ENCODE assay signal across 18 mouse cellular contexts in genomic region chr7:29032685-29033084, GRCm38 (mm10). TPM values are rescaled to one million over a fixed set of nuclear protein-coding genes. Genes with fewer than 3 reads are reported as not detected.
DNase-seq lines count a peak whose midpoint lies in the region; ATAC-seq and TF ChIP-seq lines count a peak whose summit lies in the region.
"Had no signal": no experiment of that assay in that cellular context is flagged by ENCODE, and none has a peak within 500 bp of the region (broad histone marks: within the 10 kb centered on the region; RNA-seq: fewer than 3 reads in every experiment).

No protein-coding gene starts in this region.

- ATAC-seq in forebrain, postnatal 0 days, result no peak
- ATAC-seq in liver, postnatal 0 days, result no peak
- ATAC-seq in G1E (ENCODE audit: extremely low read depth, insufficient number of reproducible peaks, low FRiP score, poor library complexity, severe bottlenecking), result no peak
- peak; percentile 40; the same call in 1 of the 2 replicates for ATAC-seq in megakaryocyte progenitor cell, adult 5-6 weeks (replicated peaks; ENCODE audit: poor library complexity)
- ATAC-seq: activated CD4-positive, CD25-positive, alpha-beta regulatory T cell, adult 4 months; forebrain, embryonic 15.5 days had no signal

- DNase-seq in forebrain, postnatal 0 days, result no peak
- DNase-seq in forebrain, embryonic 10.5 days (ENCODE audit: extremely low spot score, low spot score), result no peak
- no peak for DNase-seq in liver, postnatal 0 days
- DNase-seq in liver, result no peak
- no peak for DNase-seq in G1E (ENCODE audit: low spot score)
- no peak for DNase-seq in adrenal gland, postnatal 10 days
- no peak for DNase-seq in thymus, adult 2 months
- DNase-seq: cerebellum, postnatal 14 days; gastrocnemius, postnatal 25 days; heart, postnatal 10 days; kidney, adult 18-20 months; layer of hippocampus, adult 9-11 months; lung, postnatal 4 days; right cerebral cortex, postnatal 4 days had no signal

- no peak overlapping the region for H3K4me2 ChIP-seq in forebrain, postnatal 0 days (ENCODE audit: low read depth)
- H3K4me2 ChIP-seq in liver, postnatal 0 days (ENCODE audit: low read depth, low read length), result no peak overlapping the region
- H3K4me2 ChIP-seq: forebrain, embryonic 15.5 days; limb, embryonic 13.5 days had no signal

- WGBS in forebrain, postnatal 0 days, result 88% methylated on average over 5 of the region's 5 CpGs
- WGBS in forebrain, embryonic 10.5 days, result 85% methylated on average over 5 of the region's 5 CpGs
- 81% methylated on average over 5 of the region's 5 CpGs for WGBS in liver, postnatal 0 days (ENCODE audit: insufficient replicate concordance)
- WGBS in thymus, adult 2 months, result 93% methylated on average over 5 of the region's 5 CpGs

- no peaks in the 10 kb centered on the region for H3K4me1 ChIP-seq in forebrain, postnatal 0 days (ENCODE audit: insufficient read depth)
- no peaks in the 10 kb centered on the region for H3K4me1 ChIP-seq in forebrain, embryonic 10.5 days
- peaks cover 10% of the 10 kb centered on the region; the same call in 1 of the 2 replicates for H3K4me1 ChIP-seq in liver, postnatal 0 days (ENCODE audit: insufficient read depth)
- H3K4me1 ChIP-seq in G1E (ENCODE audit: insufficient read depth, low read depth, low read length), result peaks cover 36% of the 10 kb centered on the region
- H3K4me1 ChIP-seq in thymus, adult 2 months (replicated peaks; ENCODE audit: control insufficient read depth, insufficient read depth, low read length), result no peaks in the 10 kb centered on the region
- H3K4me1 ChIP-seq: forebrain, embryonic 15.5 days; limb, embryonic 13.5 days had no signal

- H3K36me3 ChIP-seq in forebrain, postnatal 0 days (ENCODE audit: insufficient read depth), result no peaks in the 10 kb centered on the region
- H3K36me3 ChIP-seq in forebrain, embryonic 10.5 days (replicated peaks), result no peaks in the 10 kb centered on the region
- H3K36me3 ChIP-seq in liver, postnatal 0 days (replicated peaks; ENCODE audit: insufficient read depth, low read length), result no peaks in the 10 kb centered on the region
- H3K36me3 ChIP-seq in G1E (replicated peaks), result no peaks in the 10 kb centered on the region
- H3K36me3 ChIP-seq in thymus, adult 2 months (ENCODE audit: control insufficient read depth, insufficient read depth, low read length), result no peaks in the 10 kb centered on the region
- H3K36me3 ChIP-seq: forebrain, embryonic 15.5 days; limb, embryonic 13.5 days had no signal

- TF ChIP-seq EP300 in liver, postnatal 0 days (IDR thresholded peaks at IDR 0.05; ENCODE audit: low read depth), result no peak

- H3K27me3 ChIP-seq in forebrain, postnatal 0 days (ENCODE audit: insufficient read depth, low read length), result no peaks in the 10 kb centered on the region
- H3K27me3 ChIP-seq in forebrain, embryonic 10.5 days (ENCODE audit: poor library complexity, severe bottlenecking), result no peaks in the 10 kb centered on the region
- no peaks in the 10 kb centered on the region for H3K27me3 ChIP-seq in liver, postnatal 0 days (ENCODE audit: insufficient read depth, low read length)
- H3K27me3 ChIP-seq in G1E (ENCODE audit: insufficient read depth, low read length), result peaks cover 5% of the 10 kb centered on the region
- H3K27me3 ChIP-seq in thymus, adult 2 months (ENCODE audit: control insufficient read depth, insufficient read depth, low read length), result no peaks in the 10 kb centered on the region
- H3K27me3 ChIP-seq: forebrain, embryonic 15.5 days; limb, embryonic 13.5 days had no signal

- H3K27ac ChIP-seq in forebrain, postnatal 0 days (ENCODE audit: low read depth, low read length), result no peak overlapping the region
- no peak overlapping the region for H3K27ac ChIP-seq in forebrain, embryonic 10.5 days
- no peak overlapping the region for H3K27ac ChIP-seq in liver, postnatal 0 days (ENCODE audit: low read depth)
- H3K27ac ChIP-seq in thymus, adult 2 months (ENCODE audit: control insufficient read depth, insufficient read depth, low read length), result no peak overlapping the region
- H3K27ac ChIP-seq: forebrain, embryonic 15.5 days; limb, embryonic 13.5 days had no signal

- TF ChIP-seq POLR2A in thymus, adult 2 months (IDR thresholded peaks at IDR 0.05; ENCODE audit: control insufficient read depth, extremely low read depth, insufficient read depth, low read length, poor library complexity), result no peak

- H3K9ac ChIP-seq in forebrain, postnatal 0 days, result no peak overlapping the region
- H3K9ac ChIP-seq in liver, postnatal 0 days (replicated peaks), result no peak overlapping the region
- H3K9ac ChIP-seq: forebrain, embryonic 15.5 days; limb, embryonic 13.5 days had no signal

- no peaks in the 10 kb centered on the region for H3K9me3 ChIP-seq in forebrain, postnatal 0 days (ENCODE audit: low read length)
- peaks cover 13% of the 10 kb centered on the region; the same call in 1 of the 2 replicates for H3K9me3 ChIP-seq in forebrain, embryonic 10.5 days
- no peaks in the 10 kb centered on the region for H3K9me3 ChIP-seq in liver, postnatal 0 days (ENCODE audit: low read length)
- peaks cover 9% of the 10 kb centered on the region for H3K9me3 ChIP-seq in G1E (replicated peaks)
- H3K9me3 ChIP-seq: forebrain, embryonic 15.5 days; limb, embryonic 13.5 days had no signal

- no peak overlapping the region for H3K4me3 ChIP-seq in forebrain, postnatal 0 days (ENCODE audit: low read depth, low read length)
- H3K4me3 ChIP-seq in forebrain, embryonic 10.5 days, result no peak overlapping the region
- no peak overlapping the region for H3K4me3 ChIP-seq in liver, postnatal 0 days (ENCODE audit: low read depth, low read length)
- no peak overlapping the region for H3K4me3 ChIP-seq in G1E (ENCODE audit: low read depth, low read length)
- no peak overlapping the region for H3K4me3 ChIP-seq in thymus, adult 2 months (ENCODE audit: control insufficient read depth, insufficient read depth, low read length)
- H3K4me3 ChIP-seq: forebrain, embryonic 15.5 days; limb, embryonic 13.5 days had no signal

- peak; percentile 56 for TF ChIP-seq CTCF in forebrain, postnatal 0 days (IDR thresholded peaks at IDR 0.05; ENCODE audit: low read depth)
- TF ChIP-seq CTCF in liver, postnatal 0 days (IDR thresholded peaks at IDR 0.05; ENCODE audit: low read depth), result peak; percentile 70
- TF ChIP-seq CTCF in G1E (IDR thresholded peaks at IDR 0.05; ENCODE audit: low read depth, low read length), result peak; percentile 58
- TF ChIP-seq CTCF in thymus, adult 2 months (IDR thresholded peaks at IDR 0.05; ENCODE audit: borderline replicate concordance, control insufficient read depth, extremely low read depth, insufficient read depth, low read length, poor library complexity), result no peak

RNA-seq across cellular contexts. Expression of gene Map4k1, which starts 50.8 kb away (rescaled TPM):
- 3.6 and 8.9 TPM in 2 replicates for total RNA-seq in forebrain, postnatal 0 days (2014; rRNA removed)
- polyA plus RNA-seq in forebrain, postnatal 0 days (2015; fragmentation: Nextera tagmentation; extraction: Ambion mirVana), result 18.8 and 18.9 TPM in 2 replicates
- 10.2 and 13.4 TPM in 2 replicates for polyA plus RNA-seq in forebrain, embryonic 10.5 days (2016; fragmentation: Nextera tagmentation; extraction: Ambion mirVana)
- 11.9 and 16.5 TPM in 2 replicates for polyA plus RNA-seq in liver, postnatal 0 days (2015; fragmentation: Nextera tagmentation; extraction: Ambion mirVana)
- total RNA-seq in G1E (2014; fragmentation: Nextera tagmentation), result 9.6 and 15.9 TPM in 2 replicates
- 9.1 and 16.1 TPM in 2 replicates for total RNA-seq in G1E (2017)
- 58.0 and 67.4 TPM in 2 replicates for polyA plus RNA-seq in G1E (2012)
- total RNA-seq in megakaryocyte progenitor cell, adult 5-6 weeks (2015), result 38.5 and 49.8 TPM in 2 replicates
- total RNA-seq in megakaryocyte progenitor cell, adult 5-6 weeks (2017), result 62.8 and 65.6 TPM in 2 replicates
- total RNA-seq in adrenal gland, postnatal 10 days (2021), result 1 to 10 TPM; 3.3 to 4.9 TPM
- 155 and 164 TPM in 2 replicates for polyA plus RNA-seq in thymus, adult 2 months (2012; rRNA removed)

RNA-seq across cellular contexts. Expression of gene Eif3k, which starts 51.0 kb away (rescaled TPM):
- total RNA-seq in forebrain, postnatal 0 days (2014; rRNA removed), result 360 and 399 TPM in 2 replicates
- polyA plus RNA-seq in forebrain, postnatal 0 days (2015; fragmentation: Nextera tagmentation; extraction: Ambion mirVana), result 318 and 368 TPM in 2 replicates
- 415 and 425 TPM in 2 replicates for polyA plus RNA-seq in forebrain, embryonic 10.5 days (2016; fragmentation: Nextera tagmentation; extraction: Ambion mirVana)
- polyA plus RNA-seq in liver, postnatal 0 days (2015; fragmentation: Nextera tagmentation; extraction: Ambion mirVana), result 162 and 166 TPM in 2 replicates
- total RNA-seq in G1E (2014; fragmentation: Nextera tagmentation) (280 and 322 TPM in 2 replicates), G1E (2017) (377 and 459 TPM in 2 replicates)
- 91.7 and 199 TPM in 2 replicates for polyA plus RNA-seq in G1E (2012)
- total RNA-seq in megakaryocyte progenitor cell, adult 5-6 weeks (2015), result 248 and 305 TPM in 2 replicates
- total RNA-seq in megakaryocyte progenitor cell, adult 5-6 weeks (2017), result 384 and 406 TPM in 2 replicates
- total RNA-seq in adrenal gland, postnatal 10 days (2021), result 100 to 1,000 TPM; 240 to 250 TPM
- polyA plus RNA-seq in thymus, adult 2 months (2012; rRNA removed), result 362 and 396 TPM in 2 replicates
